Mouse (Mus musculus): ENCODE measurements at regions not wholly inside any gene's neighbourhood (a gene's known extent, or its start where the extent isn't known, plus 50 kb on each side); places are given as distances from the start of the nearest gene placed in this dataset.

GRCm38 (mm10) chr13:59950281-59950680, 127.3 kb upstream of the Tut7 start:
- no peak for TF ChIP-seq MYC (IDR thresholded peaks at IDR 0.05; ENCODE audit: low read depth, low read length)
- no peak for TF ChIP-seq POLR2AphosphoS2 (IDR thresholded peaks at IDR 0.05; ENCODE audit: low read depth, low read length)

All from CH12.LX (cell line).